Mouse (Mus musculus): ENCODE measurements at regions not wholly inside any gene's neighbourhood (a gene's known extent, or its start where the extent isn't known, plus 50 kb on each side); places are given as distances from the start of the nearest gene placed in this dataset.

GRCm38 (mm10) chr15:51248789-51249040 is 2636.0 kb upstream of the Gm7489 start:
- intact Hi-C loops (cut with DNase I) = no loop called here
- peak in 1 of 2 experiments; percentile 6 for DNase-seq

DNA sequence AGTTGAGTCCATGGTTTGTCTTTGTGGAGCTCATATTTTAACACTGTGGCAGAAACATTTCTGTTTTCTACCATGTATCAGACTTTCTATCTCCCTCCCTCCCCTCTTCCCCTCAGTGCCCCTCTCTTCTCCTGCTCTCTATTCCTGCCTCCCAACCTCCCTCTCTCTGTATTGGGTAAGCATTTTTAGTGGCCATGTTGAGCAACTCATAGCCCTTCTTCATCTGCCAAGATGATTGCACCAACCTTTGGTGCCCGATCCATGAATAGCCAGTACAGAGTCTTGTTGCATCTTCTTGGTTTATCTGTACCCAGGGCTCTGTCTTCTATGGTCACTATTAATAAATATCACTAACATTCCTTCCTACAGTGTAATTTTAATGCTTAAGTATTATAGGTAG is 2630.6 kb upstream of the Gm7489 start:
- intact Hi-C loops (cut with DNase I) = no loop called here
- DNase-seq = no peak

GRCm38 (mm10) chr15:51255203-51255615 is 2629.5 kb upstream of the Gm7489 start:
- intact Hi-C loops (cut with DNase I) = no loop called here

GRCm38 (mm10) chr15:51256681-51257080 is 2628.0 kb upstream of the Gm7489 start:
- intact Hi-C loops (cut with DNase I) = no loop called here
- DNase-seq = no peak

More at GRCm38 (mm10) chr15:51255203-51255615, 2629.5 kb upstream of the Gm7489 start:
- DNase-seq = no peak

DNA sequence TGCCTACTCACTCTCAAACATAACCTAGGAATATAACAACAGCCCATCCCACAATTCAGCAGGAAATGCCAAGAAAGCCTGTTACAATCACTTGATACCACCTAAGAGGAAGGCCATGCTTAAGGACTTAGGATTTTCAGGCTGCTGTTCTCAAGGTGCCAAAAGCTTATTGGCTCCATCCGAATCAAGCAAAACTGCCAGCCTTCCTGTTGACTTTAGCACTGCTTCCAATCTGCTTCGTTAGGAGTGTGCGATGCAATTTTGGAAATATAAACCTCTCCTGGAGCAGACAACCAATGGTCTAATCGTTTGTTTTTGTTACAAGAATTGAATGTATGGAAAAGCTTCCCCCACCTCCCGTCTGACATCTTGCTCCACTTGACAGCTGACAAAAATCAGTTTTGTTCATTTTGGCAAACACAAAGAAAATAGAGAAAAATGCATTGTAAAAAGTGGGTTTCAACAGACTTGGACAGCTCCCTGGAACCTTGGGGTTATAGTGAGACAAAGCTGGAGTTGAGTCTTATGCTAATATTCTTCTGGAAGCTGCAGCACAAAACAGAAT is 2620.0 kb upstream of the Gm7489 start:
- no peak for DNase-seq
- intact Hi-C loops (cut with DNase I) = no loop called here

DNA sequence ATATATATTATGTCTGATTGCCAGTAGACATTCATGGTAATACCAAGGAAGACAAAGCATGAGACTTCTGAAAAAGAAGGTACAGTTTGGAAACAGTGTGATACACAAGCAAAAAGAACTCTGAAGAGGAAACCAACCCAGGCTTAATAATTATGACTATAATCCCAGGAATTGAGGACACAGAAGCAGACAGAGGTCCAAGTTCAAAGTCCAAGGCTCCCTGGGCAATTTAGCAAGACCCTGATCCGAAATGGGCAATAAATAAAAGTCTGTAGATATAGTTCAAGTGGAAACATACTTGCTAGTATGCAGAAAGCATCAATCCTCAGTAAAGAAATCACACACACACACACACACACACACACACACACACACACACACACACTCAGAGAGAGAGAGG is 2618.7 kb upstream of the Gm7489 start:
- intact Hi-C loops (cut with DNase I) = no loop called here
- no peak for DNase-seq

- no peak for DNase-seq
- intact Hi-C loops (cut with DNase I) = no loop called here
Observed at GRCm38 (mm10) chr15:51271632-51272312, 2612.9 kb upstream of the Gm7489 start.

- intact Hi-C loops (cut with DNase I) = no loop called here
- DNase-seq = no peak
Observed at GRCm38 (mm10) chr15:51285334-51285733, 2599.4 kb upstream of the Gm7489 start.

DNA sequence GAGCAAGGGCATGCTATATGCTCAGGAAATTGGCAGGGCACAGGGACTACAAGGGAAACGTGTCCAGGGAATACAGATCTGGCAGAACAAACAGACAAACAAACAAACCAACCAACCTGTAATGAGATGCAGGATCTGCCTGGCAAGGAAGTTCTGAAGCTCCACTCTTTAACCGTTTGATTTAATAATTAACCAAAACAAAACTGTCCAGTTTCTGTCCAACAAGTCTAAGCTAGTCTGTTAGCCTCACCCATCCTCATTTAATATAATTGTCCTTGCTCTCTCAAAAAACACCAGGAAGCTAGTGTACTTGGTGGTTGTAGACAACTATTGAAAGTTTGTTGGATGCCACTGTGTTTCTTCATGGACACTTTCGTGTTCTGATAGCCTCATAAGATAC is 2598.4 kb upstream of the Gm7489 start:
- DNase-seq = no peak
- intact Hi-C loops (cut with DNase I) = no loop called here

- no peak for DNase-seq
- intact Hi-C loops (cut with DNase I) = no loop called here
Observed at GRCm38 (mm10) chr15:51288911-51289432, 2595.7 kb upstream of the Gm7489 start.

DNA sequence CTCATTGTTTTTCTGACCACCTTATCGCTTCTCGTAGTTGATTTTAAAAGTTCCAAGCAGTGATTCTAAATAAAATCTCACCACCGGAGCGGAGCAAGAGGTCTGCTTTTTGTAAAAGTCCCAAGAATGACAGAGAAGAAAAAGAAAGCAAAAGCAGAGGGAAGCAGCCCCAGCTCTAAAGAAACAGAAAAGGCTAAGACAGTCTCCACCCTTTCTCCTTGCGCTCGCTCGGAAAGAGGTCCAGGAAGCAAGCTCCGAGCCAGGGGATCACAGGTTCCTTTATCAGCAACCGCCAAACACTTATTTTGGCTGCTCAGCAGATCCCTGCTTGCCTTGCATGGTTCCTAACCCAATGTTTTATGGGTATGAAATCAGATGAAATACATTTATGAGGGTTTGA is 2594.8 kb upstream of the Gm7489 start:
- peak in 1 of 2 experiments; percentile 5 for DNase-seq
- intact Hi-C loops (cut with DNase I) = no loop called here

DNA sequence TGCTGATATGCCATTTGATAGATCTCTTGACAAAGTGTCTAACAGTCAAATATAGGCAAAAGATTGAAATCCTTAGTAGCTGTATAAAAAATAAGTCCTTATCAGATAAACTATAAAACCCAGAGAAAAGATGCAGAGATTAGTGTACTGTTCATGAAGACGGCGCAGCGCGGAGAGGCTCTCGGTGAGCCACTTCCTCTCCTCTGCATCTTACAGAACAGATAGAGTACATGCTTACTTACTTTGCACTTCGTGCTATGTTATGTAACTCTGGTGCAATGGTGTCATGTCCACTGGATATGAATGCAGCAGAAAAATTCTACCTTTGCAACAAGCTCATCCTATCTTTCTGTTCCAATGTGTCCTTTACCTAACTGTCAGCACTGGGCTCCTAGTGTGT is 2593.5 kb upstream of the Gm7489 start:
- intact Hi-C loops (cut with DNase I) = no loop called here

GRCm38 (mm10) chr15:51296841-51297240 is 2587.9 kb upstream of the Gm7489 start:
- no peak for DNase-seq
- intact Hi-C loops (cut with DNase I) = no loop called here

More for the DNA sequence above, 2593.5 kb upstream of the Gm7489 start:
- no peak for DNase-seq

DNA sequence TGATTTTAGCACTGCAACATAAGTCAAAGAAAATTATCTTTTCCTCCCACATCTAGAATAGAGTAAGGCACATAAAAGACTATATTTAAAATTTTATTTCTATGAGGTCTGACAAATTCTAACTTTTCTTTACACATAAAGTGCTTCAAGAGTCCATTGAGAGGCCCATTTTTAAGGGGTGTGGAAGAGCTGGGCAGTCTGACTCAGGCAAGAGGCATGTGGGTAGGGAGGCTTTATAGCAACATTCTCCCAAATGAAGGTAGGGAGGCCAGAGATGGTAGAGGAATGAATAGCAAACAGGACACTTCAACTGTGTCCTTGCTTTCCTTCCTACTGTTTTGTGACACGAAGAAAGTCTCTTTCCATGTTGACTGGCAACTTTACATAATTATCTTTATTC is 2566.6 kb upstream of the Gm7489 start:
- intact Hi-C loops (cut with DNase I) = no loop called here

DNA sequence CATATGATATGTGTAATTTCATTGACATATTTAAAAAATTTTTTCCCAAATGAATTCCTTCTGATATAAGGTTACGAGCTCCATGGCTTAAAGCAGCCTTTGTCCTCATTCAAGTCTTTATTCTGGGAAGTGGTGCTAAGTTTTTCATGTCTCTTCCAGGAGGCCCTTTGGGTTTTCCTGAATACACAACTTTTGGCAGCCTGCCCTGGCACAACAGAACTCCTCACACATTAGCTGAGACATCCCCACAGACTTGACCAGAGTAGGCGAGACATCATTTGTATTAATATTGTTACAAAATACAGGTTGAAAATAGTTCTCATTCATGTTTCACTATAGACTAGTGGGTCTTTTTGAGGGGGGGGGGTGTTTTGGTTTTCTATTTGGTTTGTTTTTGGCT is 2565.9 kb upstream of the Gm7489 start:
- peak; percentile 10 to 16 for DNase-seq
- intact Hi-C loops (cut with DNase I) = no loop called here

More for the DNA sequence above, 2566.6 kb upstream of the Gm7489 start:
- DNase-seq = no peak

DNA sequence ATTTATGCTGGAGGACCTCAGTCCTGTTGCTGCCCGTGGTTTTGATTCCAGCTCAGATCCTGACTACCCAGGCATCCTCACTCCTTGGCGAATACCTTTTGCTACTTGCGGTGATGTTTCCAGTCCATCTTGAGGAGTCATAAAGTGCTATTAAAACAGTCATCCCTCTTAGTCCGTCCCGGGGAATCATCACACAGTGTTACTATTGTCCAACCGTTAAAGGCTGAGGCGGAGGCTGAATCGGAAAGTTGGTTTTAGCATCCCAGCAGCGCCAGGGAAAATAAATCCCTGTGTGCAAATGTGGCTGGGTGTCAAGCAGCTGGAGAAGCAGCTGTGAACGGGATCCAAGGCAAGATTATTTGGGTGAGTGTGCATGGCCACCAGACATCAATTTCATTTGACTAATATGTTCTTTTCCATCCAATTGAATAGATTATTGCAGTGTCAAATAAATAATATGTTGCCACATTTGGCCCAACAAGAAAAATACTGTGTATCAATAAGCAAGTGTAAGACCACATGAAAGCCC is 2564.3 kb upstream of the Gm7489 start:
- DNase-seq = peak in 1 of 2 experiments; percentile 7

DNA sequence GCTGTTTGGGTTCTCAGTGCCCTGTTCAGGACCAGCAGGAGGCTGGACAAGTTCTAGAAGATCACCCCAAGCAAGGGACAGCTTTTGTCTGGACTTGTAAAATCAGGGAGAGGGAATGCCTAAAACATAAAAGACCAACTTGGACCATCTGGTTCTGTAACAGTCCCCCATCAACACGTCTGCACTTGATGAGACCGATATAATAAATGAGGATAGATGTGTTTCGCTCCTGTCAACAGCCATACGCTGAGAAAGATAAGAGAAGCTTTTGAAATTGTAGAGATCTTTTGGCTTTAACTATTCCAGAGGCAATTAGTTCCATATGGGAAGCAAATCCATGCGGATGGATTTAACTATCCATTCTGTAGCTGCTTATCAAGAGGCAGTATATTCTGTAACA is 2561.4 kb upstream of the Gm7489 start:
- intact Hi-C loops (cut with DNase I) = no loop called here
- DNase-seq = no peak

More for the DNA sequence above, 2564.3 kb upstream of the Gm7489 start:
- intact Hi-C loops (cut with DNase I) = no loop called here

GRCm38 (mm10) chr15:51324211-51324610 is 2560.5 kb upstream of the Gm7489 start:
- DNase-seq = no peak

GRCm38 (mm10) chr15:51327702-51328101 is 2557.0 kb upstream of the Gm7489 start:
- DNase-seq = no peak
- intact Hi-C loops (cut with DNase I) = no loop called here

More at GRCm38 (mm10) chr15:51324211-51324610, 2560.5 kb upstream of the Gm7489 start:
- intact Hi-C loops (cut with DNase I) = no loop called here

- intact Hi-C loops (cut with DNase I) = no loop called here
Observed at GRCm38 (mm10) chr15:51336441-51336840, 2548.3 kb upstream of the Gm7489 start.

GRCm38 (mm10) chr15:51346301-51346700 is 2538.4 kb upstream of the Gm7489 start:
- no peak for DNase-seq
- intact Hi-C loops (cut with DNase I) = no loop called here

More at GRCm38 (mm10) chr15:51336441-51336840, 2548.3 kb upstream of the Gm7489 start:
- no peak for DNase-seq

DNA sequence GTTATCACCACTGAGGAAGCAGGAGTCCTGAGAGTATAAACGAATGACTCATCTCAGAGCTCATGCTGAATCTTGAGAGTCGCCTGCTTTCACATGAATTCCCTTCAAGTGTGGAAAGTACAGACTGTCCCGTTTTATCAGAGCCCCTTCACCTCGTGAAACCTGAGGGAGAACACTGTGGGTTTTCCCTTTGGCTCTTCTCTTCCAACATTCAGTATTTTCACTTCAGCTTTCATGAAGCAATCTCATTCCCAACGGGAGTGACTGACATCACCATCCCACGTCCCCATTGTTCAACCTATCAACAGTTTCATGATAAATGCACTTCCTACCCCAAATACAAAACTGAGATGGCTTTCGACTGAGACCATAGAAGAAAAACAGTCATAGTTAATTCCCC is 2521.3 kb upstream of the Gm7489 start:
- peak; percentile 3 to 15 for DNase-seq
- intact Hi-C loops (cut with DNase I) = no loop called here
